Comparison of ENCODE assay signal across 13 mouse cellular contexts in the genomic region with DNA sequence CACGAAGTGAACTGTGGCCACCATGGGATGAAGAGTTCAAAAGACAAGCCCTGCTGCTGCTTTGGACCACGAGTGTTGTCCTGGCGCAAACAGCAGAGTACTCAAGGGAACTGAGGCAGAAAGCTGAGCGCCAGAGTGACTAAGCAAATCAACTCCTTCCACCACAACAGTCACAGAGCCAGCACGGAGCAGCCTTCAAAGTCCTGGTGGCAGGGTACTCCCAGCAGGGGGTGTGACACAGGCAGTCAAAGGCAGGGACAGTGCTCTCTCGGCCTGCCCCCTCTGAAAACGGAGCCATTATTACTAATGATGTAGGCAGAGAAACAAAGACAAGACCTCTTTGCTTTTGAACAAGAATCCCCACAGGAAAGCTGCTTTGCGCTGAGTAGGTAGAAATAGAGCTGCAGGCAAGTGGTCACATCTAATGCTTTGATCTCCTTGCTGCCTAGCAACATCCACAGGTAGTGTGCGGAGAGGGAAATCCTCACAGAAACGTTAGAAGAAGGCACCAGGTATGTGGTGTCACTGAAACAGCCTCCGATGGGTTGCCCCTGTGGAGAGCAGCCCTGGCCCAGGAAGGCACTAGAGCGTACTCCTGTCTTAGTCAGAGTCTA. TPM values are rescaled to one million over a fixed set of nuclear protein-coding genes. Genes with fewer than 3 reads are reported as not detected.
A peak's percentile ranks its signal among the peaks of the same experiment; 100 is the strongest.
DNase-seq lines count a peak whose midpoint lies in the region; ATAC-seq and TF ChIP-seq lines count a peak whose summit lies in the region.
"Had no signal": no experiment of that assay in that cellular context is flagged by ENCODE, and none has a peak within 500 bp of the region (broad histone marks: within the 10 kb centered on the region; RNA-seq: fewer than 3 reads in every experiment).

No protein-coding gene starts in this region.

- H3K9ac ChIP-seq in forebrain, embryonic 13.5 days: no peak overlapping the region
- no peak overlapping the region for H3K9ac ChIP-seq in forebrain, embryonic 12.5 days
- H3K9ac ChIP-seq in forebrain, postnatal 0 days: no peak overlapping the region
- no peak overlapping the region for H3K9ac ChIP-seq in midbrain, embryonic 13.5 days (replicated peaks)

- H3K27ac ChIP-seq in forebrain, embryonic 13.5 days: no peak overlapping the region
- no peak overlapping the region for H3K27ac ChIP-seq in forebrain, embryonic 12.5 days
- no peak overlapping the region for H3K27ac ChIP-seq in forebrain, postnatal 0 days (ENCODE audit: low read depth, low read length)
- no peak overlapping the region for H3K27ac ChIP-seq in midbrain, embryonic 13.5 days

- H3K9me3 ChIP-seq in forebrain, embryonic 13.5 days (replicated peaks): no peaks in the 10 kb centered on the region
- H3K9me3 ChIP-seq in forebrain, embryonic 12.5 days: no peaks in the 10 kb centered on the region
- H3K9me3 ChIP-seq in forebrain, postnatal 0 days (ENCODE audit: low read length): no peaks in the 10 kb centered on the region
- H3K9me3 ChIP-seq in midbrain, embryonic 13.5 days: no peaks in the 10 kb centered on the region

- H3K36me3 ChIP-seq in forebrain, embryonic 13.5 days (ENCODE audit: poor library complexity, severe bottlenecking): no peaks in the 10 kb centered on the region
- no peaks in the 10 kb centered on the region for H3K36me3 ChIP-seq in forebrain, embryonic 12.5 days (replicated peaks)
- no peaks in the 10 kb centered on the region for H3K36me3 ChIP-seq in forebrain, postnatal 0 days (ENCODE audit: insufficient read depth)
- H3K36me3 ChIP-seq in midbrain, embryonic 13.5 days: no peaks in the 10 kb centered on the region

- DNase-seq in ES-CJ7 (ENCODE audit: low read depth, low spot score): peak; percentile 44
- DNase-seq in forebrain, postnatal 0 days: no peak
- no peak for DNase-seq in layer of hippocampus, adult 8-10 months (ENCODE audit: low spot score in 2 of 2)
- DNase-seq in adrenal gland, adult 8-10 months: no peak
- DNase-seq in right cerebral cortex, postnatal 10 days (ENCODE audit: low spot score in 2 of 2): no peak
- DNase-seq: B cell, adult 2 months; heart, adult 18-20 months; kidney, adult 2 months; layer of hippocampus, postnatal 36 days; lung, postnatal 36 days had no signal

- no peak for TF ChIP-seq CTCF in forebrain, postnatal 0 days (IDR thresholded peaks at IDR 0.05; ENCODE audit: low read depth)

- no peak overlapping the region for H3K4me3 ChIP-seq in forebrain, embryonic 13.5 days
- H3K4me3 ChIP-seq in forebrain, embryonic 12.5 days (replicated peaks): no peak overlapping the region
- H3K4me3 ChIP-seq in forebrain, postnatal 0 days (ENCODE audit: low read depth, low read length): no peak overlapping the region
- H3K4me3 ChIP-seq in midbrain, embryonic 13.5 days (replicated peaks): no peak overlapping the region

- ATAC-seq in forebrain, embryonic 13.5 days: peak; percentile 30; the same call in 1 of the 2 replicates
- no peak for ATAC-seq in forebrain, embryonic 12.5 days (ENCODE audit: low FRiP score)
- ATAC-seq in forebrain, postnatal 0 days: peak; percentile 23; the same call in 1 of the 2 replicates
- ATAC-seq in midbrain, embryonic 13.5 days: peak; percentile 79

- H3K4me2 ChIP-seq in forebrain, embryonic 13.5 days: 0 out of 2 replicates have a peak overlapping the region, but pooled peaks have one; percentile 24
- H3K4me2 ChIP-seq in forebrain, embryonic 12.5 days: no peak overlapping the region
- no peak overlapping the region for H3K4me2 ChIP-seq in forebrain, postnatal 0 days (ENCODE audit: low read depth)
- peak overlapping the region; percentile 6; the same call in 1 of the 2 replicates for H3K4me2 ChIP-seq in midbrain, embryonic 13.5 days (replicated peaks)

- no peaks in the 10 kb centered on the region for H3K27me3 ChIP-seq in forebrain, embryonic 13.5 days
- H3K27me3 ChIP-seq in forebrain, embryonic 12.5 days: no peaks in the 10 kb centered on the region
- no peaks in the 10 kb centered on the region for H3K27me3 ChIP-seq in forebrain, postnatal 0 days (ENCODE audit: insufficient read depth, low read length)
- no peaks in the 10 kb centered on the region for H3K27me3 ChIP-seq in midbrain, embryonic 13.5 days

- H3K4me1 ChIP-seq in forebrain, embryonic 13.5 days: peaks cover 7% of the 10 kb centered on the region
- H3K4me1 ChIP-seq in forebrain, embryonic 12.5 days: peaks cover 9% of the 10 kb centered on the region
- 0 out of 2 replicates have a peak, but pooled peaks cover 8% of the 10 kb centered on the region for H3K4me1 ChIP-seq in forebrain, postnatal 0 days (ENCODE audit: insufficient read depth)
- peaks cover 10% of the 10 kb centered on the region for H3K4me1 ChIP-seq in midbrain, embryonic 13.5 days (replicated peaks)

- 24% methylated on average over 12 of the region's 12 CpGs for WGBS in forebrain, embryonic 13.5 days
- WGBS in forebrain, embryonic 12.5 days: 22% methylated on average over 12 of the region's 12 CpGs
- 22% methylated on average over 12 of the region's 12 CpGs for WGBS in forebrain, postnatal 0 days
- 26% methylated on average over 12 of the region's 12 CpGs for WGBS in midbrain, embryonic 13.5 days

RNA-seq across cellular contexts. Expression of gene Egln3, which starts 56.6 kb away (rescaled TPM):
- 3.9 TPM in 2 replicates for polyA plus RNA-seq in forebrain, embryonic 13.5 days (2015; fragmentation: Nextera tagmentation; extraction: Ambion mirVana)
- polyA plus RNA-seq in forebrain, embryonic 12.5 days (2016; fragmentation: Nextera tagmentation; extraction: Ambion mirVana): 3.8 and 3.9 TPM in 2 replicates
- total RNA-seq in forebrain, postnatal 0 days (2014; rRNA removed): 8.6 and 11.8 TPM in 2 replicates
- polyA plus RNA-seq in forebrain, postnatal 0 days (2015; fragmentation: Nextera tagmentation; extraction: Ambion mirVana): 5.2 and 5.6 TPM in 2 replicates
- polyA plus RNA-seq in midbrain, embryonic 13.5 days (2015; fragmentation: Nextera tagmentation; extraction: Ambion mirVana): 3.9 and 4.0 TPM in 2 replicates
- total RNA-seq in layer of hippocampus, adult 8-10 months (2022): 1 to 10 TPM; 4.4 to 7.1 (median 5.3) TPM
- total RNA-seq in adrenal gland, adult 8-10 months (2022): 1 to 10 TPM; 3.6 to 8.9 (median 5.1) TPM

Comparison
In these comparisons a context has a peak if more than half of its experiments do, and no peak if none do; other contexts are left out.
1. H3K4me2 ChIP-seq: peak in forebrain, embryonic 13.5 days (single experiment) and midbrain, embryonic 13.5 days (single experiment); none in forebrain, embryonic 12.5 days (single experiment) and forebrain, postnatal 0 days (single experiment).